Mouse (Mus musculus): ENCODE measurements around the gene Itpripl2. TPM values are rescaled to one million over a fixed set of nuclear protein-coding genes. Genes with fewer than 3 reads are reported as not detected.

Gene Itpripl2
- polyA plus RNA-seq, 1 experiment from 2014 or later: 1.4 TPM

DNA sequence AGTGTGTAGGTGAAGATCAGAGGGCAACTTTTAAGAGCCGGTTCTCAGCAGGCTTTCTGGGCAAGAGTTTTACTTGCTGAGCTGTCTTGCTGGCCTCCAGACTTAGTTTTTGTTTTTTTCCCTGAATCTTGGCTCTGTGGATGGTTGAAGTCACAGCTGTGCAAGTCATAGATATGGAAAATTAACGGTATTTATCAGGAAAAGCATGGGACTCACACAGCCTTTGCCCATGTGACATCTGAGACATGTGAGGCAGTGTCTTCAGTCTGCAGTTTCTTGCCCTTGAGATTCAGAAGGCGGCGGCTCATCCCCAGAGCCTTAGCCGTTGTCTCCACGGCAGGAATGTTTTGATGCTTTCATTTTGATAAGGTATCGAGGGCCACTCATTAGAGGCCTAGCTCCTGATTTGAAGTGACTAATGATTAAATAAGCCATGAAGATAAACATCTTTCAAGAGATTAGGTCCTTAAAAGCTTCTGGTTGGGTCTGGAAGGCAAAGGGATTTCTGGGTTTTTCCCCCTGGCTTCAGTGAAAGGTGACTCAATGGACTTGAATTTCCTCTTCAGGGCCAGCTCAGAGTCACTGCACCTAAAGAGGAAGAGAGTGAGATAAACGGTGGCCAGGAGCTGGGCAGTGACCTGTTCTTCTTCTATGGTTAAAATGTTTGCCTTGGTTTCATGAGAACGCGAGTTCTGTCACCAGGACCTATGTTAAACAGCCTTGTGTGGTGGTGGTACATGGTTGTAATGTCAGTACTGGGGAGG, 10.5 kb downstream of the Itpripl2 start:
- no peak for ATAC-seq (replicated peaks; ENCODE audit: insufficient number of reproducible peaks, low FRiP score, low TSS enrichment)
- 35% methylated on average over 10 of the region's 10 CpGs for WGBS (ENCODE audit: insufficient replicate concordance)

DNA sequence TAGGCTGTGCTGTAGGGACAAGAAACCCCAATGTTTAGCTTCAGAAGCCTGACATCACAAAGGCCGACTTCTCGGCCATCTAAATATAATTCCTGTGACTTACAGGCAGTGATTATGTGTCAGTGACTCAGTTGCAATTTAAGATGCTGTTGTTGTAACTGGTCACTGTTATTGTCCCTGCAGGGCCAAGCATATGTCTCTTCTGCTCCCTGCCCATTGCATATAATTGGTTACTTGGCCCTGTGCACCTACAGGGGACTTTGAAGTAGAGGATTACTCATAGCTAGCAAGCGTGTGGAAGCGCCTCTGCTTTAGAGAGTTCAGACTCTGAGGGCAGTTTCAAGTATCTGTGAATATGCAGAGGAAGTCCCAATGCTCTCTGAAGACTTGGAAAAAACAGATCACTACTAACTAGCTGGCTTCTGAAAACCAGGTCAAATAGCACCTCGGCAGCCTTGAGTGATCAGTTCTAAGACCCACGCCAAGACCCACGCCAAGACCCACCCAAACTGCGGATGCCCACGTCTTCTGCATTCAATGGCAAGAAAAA, 11.5 kb downstream of the Itpripl2 start:
- no peaks in the 10 kb centered on the region for H3K9me3 ChIP-seq (replicated peaks; ENCODE audit: control insufficient read depth, low read length)
- no peaks in the 10 kb centered on the region; the same call in 1 of the 2 replicates for H3K27me3 ChIP-seq (ENCODE audit: control insufficient read depth, insufficient read depth, low read length)
- 0 out of 2 replicates have a peak, but pooled peaks cover 7% of the 10 kb centered on the region for H3K4me1 ChIP-seq (ENCODE audit: control insufficient read depth, insufficient read depth, low read length)
- no peak overlapping the region for H3K27ac ChIP-seq (ENCODE audit: low read depth, low read length)
- no peaks in the 10 kb centered on the region for H3K36me3 ChIP-seq (ENCODE audit: control insufficient read depth, insufficient read depth, low read length)
- ATAC-seq (replicated peaks; ENCODE audit: insufficient number of reproducible peaks, low FRiP score, low TSS enrichment): no peak
- no peak overlapping the region for H3K9ac ChIP-seq (ENCODE audit: low read depth, low read length)
- no peak overlapping the region for H3K4me3 ChIP-seq (ENCODE audit: low read depth, low read length)
- no peak overlapping the region for H3K4me2 ChIP-seq
- 79% methylated on average over 9 of the region's 9 CpGs for WGBS (ENCODE audit: insufficient replicate concordance)

More for the DNA sequence above, 10.5 kb downstream of the Itpripl2 start:
- Histone ChIP-seq H3K4me2 (no peak overlapping the region), H3K4me1 (ENCODE audit: control insufficient read depth, insufficient read depth, low read length) (0 out of 2 replicates have a peak, but pooled peaks cover 7% of the 10 kb centered on the region), H3K9ac (ENCODE audit: low read depth, low read length) (no peak overlapping the region), H3K27me3 (ENCODE audit: control insufficient read depth, insufficient read depth, low read length) (no peaks in the 10 kb centered on the region; the same call in 1 of the 2 replicates), H3K36me3 (ENCODE audit: control insufficient read depth, insufficient read depth, low read length) (no peaks in the 10 kb centered on the region), H3K4me3 (ENCODE audit: low read depth, low read length) (no peak overlapping the region), H3K27ac (ENCODE audit: low read depth, low read length) (no peak overlapping the region), H3K9me3 (replicated peaks; ENCODE audit: control insufficient read depth, low read length) (no peaks in the 10 kb centered on the region)

DNA sequence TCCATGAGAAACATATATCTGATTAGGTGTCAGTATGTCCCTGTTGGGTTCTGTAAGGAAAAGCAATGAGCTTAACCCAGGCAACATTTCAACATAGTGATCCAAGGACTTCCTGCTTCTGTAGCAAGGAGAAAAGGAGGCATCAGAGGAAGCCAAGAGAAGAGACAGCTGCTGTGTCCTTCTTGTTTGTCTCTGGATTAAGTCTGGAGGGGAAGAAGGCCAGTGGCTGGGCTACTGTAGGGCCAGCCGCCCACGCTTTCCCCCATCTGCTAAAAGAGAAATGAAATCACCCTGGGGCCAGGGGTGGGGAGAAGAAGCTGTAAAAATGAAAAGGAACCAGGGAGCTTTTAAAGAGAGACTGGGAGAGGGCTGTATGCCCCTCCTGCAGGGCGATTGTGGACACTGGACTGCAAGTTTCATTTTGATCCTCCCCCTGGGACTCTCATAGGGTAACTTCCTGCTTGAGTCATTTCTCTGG, 12.9 kb downstream of the Itpripl2 start:
- ATAC-seq (replicated peaks; ENCODE audit: insufficient number of reproducible peaks, low FRiP score, low TSS enrichment): no peak

DNA sequence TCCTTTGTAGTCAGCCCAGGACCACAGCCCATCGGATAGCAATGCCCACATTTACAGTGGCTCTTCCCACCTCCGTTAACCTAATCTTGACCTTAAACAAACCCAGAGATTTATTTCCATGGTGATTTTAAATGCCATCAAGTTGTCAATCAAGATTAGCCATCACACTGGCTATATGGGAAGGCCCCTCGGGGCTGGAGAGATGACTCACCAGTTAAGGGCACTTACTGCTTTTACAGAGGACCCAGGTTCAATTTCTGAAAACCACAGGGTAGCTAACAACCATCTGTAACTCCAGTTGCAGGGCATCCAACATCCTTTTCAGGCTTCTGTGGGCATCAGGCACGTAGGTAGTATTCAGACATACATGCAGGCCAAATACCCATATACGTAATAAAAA, 15.3 kb downstream of the Itpripl2 start:
- no peaks in the 10 kb centered on the region for H3K36me3 ChIP-seq (ENCODE audit: control insufficient read depth, insufficient read depth, low read length)
- no peak overlapping the region for H3K27ac ChIP-seq (ENCODE audit: low read depth, low read length)
- WGBS (ENCODE audit: insufficient replicate concordance): 57% methylated on average over 5 of the region's 5 CpGs
- H3K27me3 ChIP-seq (ENCODE audit: control insufficient read depth, insufficient read depth, low read length): no peaks in the 10 kb centered on the region
- no peak overlapping the region for H3K4me3 ChIP-seq (ENCODE audit: low read depth, low read length)
- no peak for ATAC-seq (replicated peaks; ENCODE audit: insufficient number of reproducible peaks, low FRiP score, low TSS enrichment)
- no peak overlapping the region for H3K9ac ChIP-seq (ENCODE audit: low read depth, low read length)
- 0 out of 2 replicates have a peak, but pooled peaks cover 7% of the 10 kb centered on the region for H3K4me1 ChIP-seq (ENCODE audit: control insufficient read depth, insufficient read depth, low read length)
- no peak overlapping the region for H3K4me2 ChIP-seq
- peaks cover 3% of the 10 kb centered on the region; the same call in 1 of the 2 replicates for H3K9me3 ChIP-seq (replicated peaks; ENCODE audit: control insufficient read depth, low read length)

More for the DNA sequence above, 12.9 kb downstream of the Itpripl2 start:
- Histone ChIP-seq H3K4me3 (ENCODE audit: low read depth, low read length) (no peak overlapping the region), H3K27ac (ENCODE audit: low read depth, low read length) (peak overlapping the region; percentile 30; the same call in 1 of the 2 replicates), H3K36me3 (ENCODE audit: control insufficient read depth, insufficient read depth, low read length) (no peaks in the 10 kb centered on the region), H3K27me3 (ENCODE audit: control insufficient read depth, insufficient read depth, low read length) (no peaks in the 10 kb centered on the region; the same call in 1 of the 2 replicates), H3K9ac (ENCODE audit: low read depth, low read length) (no peak overlapping the region), H3K4me1 (ENCODE audit: control insufficient read depth, insufficient read depth, low read length) (0 out of 2 replicates have a peak, but pooled peaks cover 7% of the 10 kb centered on the region), H3K9me3 (replicated peaks; ENCODE audit: control insufficient read depth, low read length) (no peaks in the 10 kb centered on the region; the same call in 1 of the 2 replicates), H3K4me2 (no peak overlapping the region)
- WGBS (ENCODE audit: insufficient replicate concordance): 48% methylated on average over 3 of the region's 3 CpGs

DNA sequence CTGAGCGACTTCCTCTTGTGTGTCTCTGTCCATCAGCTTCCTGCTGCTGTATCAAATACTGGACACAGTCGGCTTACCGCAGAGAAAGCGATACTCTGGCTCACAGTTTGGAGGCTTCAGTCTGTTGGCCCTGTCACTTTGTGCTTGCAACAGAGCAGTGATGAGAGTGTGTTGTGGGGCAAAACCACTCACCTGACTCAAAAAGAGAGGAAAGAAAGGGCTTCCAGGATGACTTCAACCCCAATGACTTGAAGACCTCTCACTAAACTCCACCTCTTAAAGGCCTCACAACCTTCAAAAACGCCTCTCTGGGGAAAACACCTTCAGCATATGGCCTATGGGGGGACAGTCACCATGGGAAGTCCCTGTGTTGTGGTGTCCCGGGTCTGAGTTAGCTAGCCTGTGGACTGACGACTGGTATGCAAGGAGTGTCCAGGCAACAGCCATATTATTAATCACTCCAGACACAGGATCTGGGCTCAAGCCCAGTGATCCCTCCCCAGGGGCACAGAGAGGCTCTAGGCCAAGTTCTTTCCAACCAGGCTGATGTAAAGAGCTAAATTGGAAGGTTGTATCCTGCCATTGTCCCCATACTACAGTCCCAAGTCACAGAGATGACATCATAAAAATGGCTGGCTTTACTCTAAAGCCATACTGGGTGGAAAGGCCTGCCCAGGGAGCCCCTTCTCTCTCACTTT, 16.6 kb downstream of the Itpripl2 start:
- peaks cover 3% of the 10 kb centered on the region; the same call in 1 of the 2 replicates for H3K9me3 ChIP-seq (replicated peaks; ENCODE audit: control insufficient read depth, low read length)
- no peak overlapping the region for H3K9ac ChIP-seq (ENCODE audit: low read depth, low read length)
- H3K27ac ChIP-seq (ENCODE audit: low read depth, low read length): no peak overlapping the region
- no peaks in the 10 kb centered on the region for H3K27me3 ChIP-seq (ENCODE audit: control insufficient read depth, insufficient read depth, low read length)
- H3K4me2 ChIP-seq: no peak overlapping the region
- peaks cover 7% of the 10 kb centered on the region; the same call in 1 of the 2 replicates for H3K4me1 ChIP-seq (ENCODE audit: control insufficient read depth, insufficient read depth, low read length)
- 82% methylated on average over 7 of the region's 7 CpGs for WGBS (ENCODE audit: insufficient replicate concordance)
- no peak overlapping the region for H3K4me3 ChIP-seq (ENCODE audit: low read depth, low read length)
- H3K36me3 ChIP-seq (ENCODE audit: control insufficient read depth, insufficient read depth, low read length): no peaks in the 10 kb centered on the region
- ATAC-seq (replicated peaks; ENCODE audit: insufficient number of reproducible peaks, low FRiP score, low TSS enrichment): no peak

DNA sequence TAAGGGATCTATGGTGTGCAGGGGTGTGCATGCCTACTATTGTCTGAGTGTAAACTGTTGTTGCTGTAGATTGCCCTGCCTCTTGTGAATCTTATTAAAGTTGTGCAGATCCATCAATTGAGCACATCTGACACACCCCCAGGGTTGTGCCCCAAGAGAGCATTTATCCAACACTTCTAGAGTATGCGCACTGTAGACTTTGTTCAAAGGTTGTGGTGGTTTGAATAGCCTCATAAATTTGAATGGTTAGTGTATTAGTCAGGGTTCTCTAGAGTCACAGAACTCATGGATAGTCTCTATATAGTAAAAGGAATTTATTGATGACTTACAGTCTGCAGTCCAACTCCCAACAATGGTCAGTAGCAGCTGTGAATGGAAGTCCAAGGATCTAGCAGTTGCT, 18.9 kb downstream of the Itpripl2 start:
- peaks cover 3% of the 10 kb centered on the region; the same call in 1 of the 2 replicates for H3K9me3 ChIP-seq (replicated peaks; ENCODE audit: control insufficient read depth, low read length)
- H3K4me3 ChIP-seq (ENCODE audit: low read depth, low read length): no peak overlapping the region
- 100% methylated on average over 1 of the region's 1 CpGs for WGBS (ENCODE audit: insufficient replicate concordance)
- H3K27me3 ChIP-seq (ENCODE audit: control insufficient read depth, insufficient read depth, low read length): no peaks in the 10 kb centered on the region
- ATAC-seq (replicated peaks; ENCODE audit: insufficient number of reproducible peaks, low FRiP score, low TSS enrichment): no peak
- no peak overlapping the region for H3K9ac ChIP-seq (ENCODE audit: low read depth, low read length)
- H3K4me2 ChIP-seq: no peak overlapping the region
- H3K4me1 ChIP-seq (ENCODE audit: control insufficient read depth, insufficient read depth, low read length): peaks cover 4% of the 10 kb centered on the region; the same call in 1 of the 2 replicates
- H3K36me3 ChIP-seq (ENCODE audit: control insufficient read depth, insufficient read depth, low read length): no peaks in the 10 kb centered on the region
- no peak overlapping the region for H3K27ac ChIP-seq (ENCODE audit: low read depth, low read length)

DNA sequence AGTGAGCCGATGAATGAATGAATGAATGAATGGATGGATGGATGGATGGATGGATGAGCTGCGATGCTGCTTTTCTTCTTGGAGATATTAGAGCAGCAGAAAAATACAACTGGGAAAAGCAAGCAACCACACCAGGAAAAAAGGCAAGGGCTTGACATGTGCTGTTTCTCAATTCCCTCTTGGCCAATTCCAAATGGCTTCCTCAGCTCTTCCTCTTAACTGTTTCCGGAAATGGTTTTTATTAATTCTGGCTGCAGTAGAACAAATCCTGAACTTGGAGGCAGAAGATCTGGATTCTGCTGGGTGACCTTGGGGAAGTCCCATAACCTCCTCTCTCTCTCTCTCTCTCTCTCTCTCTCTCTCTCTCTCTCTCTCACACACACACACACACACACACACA, 23.7 kb downstream of the Itpripl2 start:
- Histone ChIP-seq H3K4me3 (ENCODE audit: low read depth, low read length) (no peak overlapping the region), H3K4me1 (ENCODE audit: control insufficient read depth, insufficient read depth, low read length) (peaks cover 6% of the 10 kb centered on the region; the same call in 1 of the 2 replicates), H3K9me3 (replicated peaks; ENCODE audit: control insufficient read depth, low read length) (no peaks in the 10 kb centered on the region), H3K36me3 (ENCODE audit: control insufficient read depth, insufficient read depth, low read length) (no peaks in the 10 kb centered on the region), H3K4me2 (no peak overlapping the region), H3K9ac (ENCODE audit: low read depth, low read length) (no peak overlapping the region), H3K27me3 (ENCODE audit: control insufficient read depth, insufficient read depth, low read length) (0 out of 2 replicates have a peak, but pooled peaks cover 2% of the 10 kb centered on the region), H3K27ac (ENCODE audit: low read depth, low read length) (no peak overlapping the region)
- WGBS (ENCODE audit: insufficient replicate concordance): 78% methylated on average over 3 of the region's 3 CpGs
- ATAC-seq (replicated peaks; ENCODE audit: insufficient number of reproducible peaks, low FRiP score, low TSS enrichment): no peak

DNA sequence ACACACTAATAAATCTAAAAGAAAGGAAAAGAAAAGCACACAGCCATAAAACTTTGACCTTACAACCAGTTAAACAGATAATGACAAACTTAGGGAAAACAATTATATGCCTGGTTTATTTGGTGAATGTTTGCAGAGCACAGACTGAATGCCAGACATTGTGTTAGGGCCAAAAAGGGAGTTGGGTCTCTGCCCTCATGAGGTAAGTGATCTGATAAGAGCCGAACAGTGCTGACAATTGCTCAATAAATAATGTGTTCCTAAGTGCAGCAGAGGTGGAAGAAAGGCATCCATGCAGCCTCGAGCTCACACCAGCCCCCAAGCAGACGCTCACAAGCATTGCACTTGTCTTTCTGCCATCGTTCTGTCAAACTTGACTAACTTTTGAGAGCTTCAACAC, 27.3 kb downstream of the Itpripl2 start:
- Histone ChIP-seq H3K9ac (ENCODE audit: low read depth, low read length) (no peak overlapping the region), H3K4me2 (no peak overlapping the region), H3K9me3 (replicated peaks; ENCODE audit: control insufficient read depth, low read length) (no peaks in the 10 kb centered on the region), H3K4me1 (ENCODE audit: control insufficient read depth, insufficient read depth, low read length) (0 out of 2 replicates have a peak, but pooled peaks cover 5% of the 10 kb centered on the region), H3K36me3 (ENCODE audit: control insufficient read depth, insufficient read depth, low read length) (no peaks in the 10 kb centered on the region), H3K27me3 (ENCODE audit: control insufficient read depth, insufficient read depth, low read length) (0 out of 2 replicates have a peak, but pooled peaks cover 2% of the 10 kb centered on the region), H3K27ac (ENCODE audit: low read depth, low read length) (no peak overlapping the region), H3K4me3 (ENCODE audit: low read depth, low read length) (no peak overlapping the region)
- WGBS (ENCODE audit: insufficient replicate concordance): 39% methylated on average over 4 of the region's 4 CpGs
- no peak for ATAC-seq (replicated peaks; ENCODE audit: insufficient number of reproducible peaks, low FRiP score, low TSS enrichment)

Data from heart, embryonic 11.5 days (tissue).